Mouse (Mus musculus) liver, embryonic 14.5 days (tissue): Measurements from ENCODE around the gene Piezo1. TPM values are rescaled to one million over a fixed set of nuclear protein-coding genes. Genes with fewer than 3 reads are reported as not detected.
A peak's percentile ranks its signal among the peaks of the same experiment; 100 is the strongest.

Experiments
- ATAC-seq: fragments of 200-750 bp; cut with Nextera tagmentation; 2 replicates; pipeline ENCODE4 v1.8.0; 2017; ENCODE audit warnings: moderate number of reproducible peaks, mild to moderate bottlenecking, moderate library complexity; ENCODE audit not compliant: insufficient read depth
- DNase-seq, 3 experiments: peaks; one replicate each; pipeline ENCODE4 v3.0.0-alpha.2; 2012 to 2013; ENCODE audit warnings: low read depth in 3 of 3, low spot score in 3 of 3
- H3K27ac ChIP-seq: fragments of 300-500 bp; sonication (generic); 2 replicates; pipeline ENCODE4 v1.5.1; 2014; ENCODE audit warnings: moderate library complexity, mild to moderate bottlenecking, control low read depth, inconsistent platforms
- H3K27me3 ChIP-seq: fragments of 300-500 bp; sonication (generic); 2 replicates; pipeline ENCODE4 v1.6.1; 2014; ENCODE audit warnings: mild to moderate bottlenecking, low read length, moderate library complexity; ENCODE audit not compliant: control insufficient read depth, insufficient read depth
- H3K36me3 ChIP-seq: fragments of 300-500 bp; sonication (generic); replicated peaks from 2 replicates; pipeline ENCODE4 v1.6.1; 2014; ENCODE audit warnings: low read depth; ENCODE audit not compliant: control insufficient read depth, insufficient read depth
- H3K4me1 ChIP-seq, 2 experiments: fragments of 200-500 bp in 1 of 2; fragments of 300-500 bp in 1 of 2; sonication (generic) in 1 of 2; replicated peaks; 2 replicates each; pipeline ENCODE4 v1.6.1; 2012 to 2014; ENCODE audit warnings: antibody characterized with exemption in 1 of 2, inconsistent platforms in 1 of 2, low read length in 1 of 2; ENCODE audit not compliant: control insufficient read depth in 2 of 2, insufficient read depth in 2 of 2
- H3K4me2 ChIP-seq: fragments of 300-500 bp; sonication (generic); 2 replicates; pipeline ENCODE4 v1.6.1; 2014; ENCODE audit warnings: low read depth, mild to moderate bottlenecking, control low read depth, moderate library complexity
- H3K4me3 ChIP-seq, 2 experiments: fragments of 200-500 bp in 1 of 2; fragments of 300-500 bp in 1 of 2; sonication (generic) in 1 of 2; 2 replicates each; pipeline ENCODE4 v1.5.1; 2012 to 2014; ENCODE audit warnings: low read depth in 2 of 2, low read length in 2 of 2, mild to moderate bottlenecking in 2 of 2, control low read depth in 1 of 2, inconsistent platforms in 1 of 2, moderate library complexity in 1 of 2; ENCODE audit not compliant: insufficient read depth in 1 of 2
- H3K9ac ChIP-seq: fragments of 300-500 bp; sonication (generic); replicated peaks from 2 replicates; pipeline ENCODE4 v1.6.1; 2014; ENCODE audit warnings: mild to moderate bottlenecking, control low read depth, moderate library complexity
- H3K9me3 ChIP-seq: fragments of 300-500 bp; sonication (generic); 2 replicates; pipeline ENCODE4 v1.6.1; 2016; ENCODE audit warnings: low read length, mixed read lengths; ENCODE audit not compliant: control insufficient read depth
- CTCF ChIP-seq: IDR thresholded peaks from 2 replicates; pipeline ENCODE4 v1.5.1; 2016; ENCODE audit warnings: antibody characterized with exemption, low read depth, control low read depth
- EP300 ChIP-seq: IDR thresholded peaks from 2 replicates; pipeline ENCODE4 v1.6.1; 2016; ENCODE audit warnings: antibody characterized with exemption, low read depth
- WGBS: fragments of 180-500 bp; shearing (Covaris S2); extraction: QIAGEN DNeasy Blood & Tissue Kit; methylation state at CpG from one replicate; pipeline ENCODE4 v1.1.7; 2014; ENCODE audit not compliant: insufficient replicate concordance; 5-methylcytosine and 5-hydroxymethylcytosine counted together
- polyA plus RNA-seq, 2 experiments: library from polyadenylated mRNA; depleted of rRNA in 1 of 2; stranded (reverse) in 1 of 2; unstranded in 1 of 2; fragments of >200 nt; fragmentation: Nextera tagmentation in 1 of 2; extraction: Ambion mirVana in 1 of 2; gene quantifications; 2 replicates each; pipeline versions ENCODE4 v1.2.1 to v1.2.3; 2012 to 2014

Piezo1 gene
- 49.5 and 60.9 TPM in 2 replicates for polyA plus RNA-seq (2012; rRNA removed)
- polyA plus RNA-seq (2014; fragmentation: Nextera tagmentation; extraction: Ambion mirVana): 12.6 and 15.4 TPM in 2 replicates

- WGBS: 10% methylated on average over 50 of the region's 56 CpGs
- H3K9me3 ChIP-seq: no peaks in the 10 kb centered on the region
- H3K4me3 ChIP-seq: peak within 1 kb of the TSS; percentile 67 to 86
- no peaks in the 10 kb centered on the region for H3K27me3 ChIP-seq
- TF ChIP-seq CTCF: peak; percentile 100
- TF ChIP-seq EP300: no peak; the same call in 1 of the 2 replicates
- H3K4me1 ChIP-seq: peaks cover 31 to 46% of the 10 kb centered on the region in 2 experiments
- peak within 1 kb of the TSS; percentile 99 for H3K4me2 ChIP-seq
- H3K36me3 ChIP-seq: peaks cover 9% of the 10 kb centered on the region
- peak within 1 kb of the TSS; percentile 99 for H3K27ac ChIP-seq
- DNase-seq (peak; percentile 77 to 82 (median 79)), ATAC-seq (peak; percentile 75)
- peak within 1 kb of the TSS; percentile 89 for H3K9ac ChIP-seq
Observed at GRCm38 (mm10) chr8:122551265-122552051, at the start of gene Piezo1. Gene Piezo1, minus strand, starts transcription at chr8:122551329.

- H3K4me2 ChIP-seq: no peak overlapping the region
- no peak for TF ChIP-seq EP300
- no peak for TF ChIP-seq CTCF
- no peaks in the 10 kb centered on the region for H3K9me3 ChIP-seq
- H3K27me3 ChIP-seq: no peaks in the 10 kb centered on the region
- DNase-seq (no peak), ATAC-seq (no peak)
- H3K27ac ChIP-seq: no peak overlapping the region
- H3K36me3 ChIP-seq: no peaks in the 10 kb centered on the region
- H3K9ac ChIP-seq: no peak overlapping the region
- no peak overlapping the region for H3K4me3 ChIP-seq
- no peaks in the 10 kb centered on the region for H3K4me1 ChIP-seq
- WGBS: 82% methylated on average over 9 of the region's 9 CpGs
Observed at GRCm38 (mm10) chr8:122600666-122601065, 49.5 kb upstream of the Piezo1 start.

GRCm38 (mm10) chr8:122596031-122596430 lies 44.9 kb upstream of the Piezo1 start:
- ATAC-seq (no peak), DNase-seq (no peak)
- Histone ChIP-seq H3K27me3 (no peaks in the 10 kb centered on the region), H3K4me1 (0 out of 4 replicates have a peak, but pooled peaks cover 0 to 3% of the 10 kb centered on the region in 2 experiments), H3K36me3 (no peaks in the 10 kb centered on the region), H3K9me3 (no peaks in the 10 kb centered on the region), H3K4me3 (no peak overlapping the region), H3K27ac (no peak overlapping the region), H3K4me2 (no peak overlapping the region), H3K9ac (no peak overlapping the region)
- TF ChIP-seq CTCF (no peak), EP300 (no peak)
- 34% methylated on average over 4 of the region's 4 CpGs for WGBS

- TF ChIP-seq CTCF (no peak), EP300 (no peak)
- no peak for DNase-seq
- H3K27me3 ChIP-seq: no peaks in the 10 kb centered on the region
- H3K36me3 ChIP-seq: no peaks in the 10 kb centered on the region
- no peak overlapping the region for H3K4me2 ChIP-seq
- no peak overlapping the region for H3K4me3 ChIP-seq
- no peaks in the 10 kb centered on the region for H3K9me3 ChIP-seq
- 70% methylated on average over 19 of the region's 19 CpGs for WGBS
- ATAC-seq: no peak
- H3K27ac ChIP-seq: no peak overlapping the region
- 0 out of 4 replicates have a peak, but pooled peaks cover 0 to 3% of the 10 kb centered on the region in 2 experiments for H3K4me1 ChIP-seq
- H3K9ac ChIP-seq: no peak overlapping the region
Observed at GRCm38 (mm10) chr8:122593783-122594507, 42.8 kb upstream of the Piezo1 start.

- ATAC-seq (peak; percentile 38; the same call in 1 of the 2 replicates), DNase-seq (no peak)
- Histone ChIP-seq H3K9ac (no peak overlapping the region), H3K9me3 (no peaks in the 10 kb centered on the region), H3K4me2 (no peak overlapping the region), H3K27me3 (no peaks in the 10 kb centered on the region), H3K27ac (no peak overlapping the region), H3K4me3 (no peak overlapping the region), H3K4me1 (0 out of 4 replicates have a peak, but pooled peaks cover 0 to 3% of the 10 kb centered on the region in 2 experiments), H3K36me3 (no peaks in the 10 kb centered on the region)
- 45% methylated on average over 12 of the region's 12 CpGs for WGBS
- TF ChIP-seq EP300: no peak
- TF ChIP-seq CTCF: no peak
Observed at GRCm38 (mm10) chr8:122593240-122593639, 42.1 kb upstream of the Piezo1 start.
